Mouse (Mus musculus): ENCODE measurements at regions not wholly inside any gene's neighbourhood (a gene's known extent, or its start where the extent isn't known, plus 50 kb on each side); places are given as distances from the start of the nearest gene placed in this dataset.

DNA sequence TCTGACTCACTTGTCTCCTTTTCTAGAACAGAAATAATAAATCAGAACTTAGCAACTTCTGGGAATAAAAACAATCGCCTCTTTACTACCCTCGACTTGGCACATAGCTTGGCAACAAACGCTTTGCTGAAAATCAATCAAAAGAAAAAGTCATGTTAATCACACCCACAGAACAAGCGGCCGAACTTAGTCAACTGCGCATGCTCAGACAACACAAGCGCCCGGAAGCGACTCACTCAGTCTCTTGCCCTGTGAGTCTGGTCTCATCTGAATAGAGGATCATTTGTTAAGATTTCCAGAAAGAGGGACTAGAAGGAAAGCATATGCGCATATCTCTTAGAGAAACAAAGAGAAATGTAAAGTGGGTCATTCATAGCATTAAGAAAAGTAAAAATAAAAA lies 375.8 kb downstream of the Gpd2 start:
- peak; percentile 61 for DNase-seq (ENCODE audit: low spot score)

DNA sequence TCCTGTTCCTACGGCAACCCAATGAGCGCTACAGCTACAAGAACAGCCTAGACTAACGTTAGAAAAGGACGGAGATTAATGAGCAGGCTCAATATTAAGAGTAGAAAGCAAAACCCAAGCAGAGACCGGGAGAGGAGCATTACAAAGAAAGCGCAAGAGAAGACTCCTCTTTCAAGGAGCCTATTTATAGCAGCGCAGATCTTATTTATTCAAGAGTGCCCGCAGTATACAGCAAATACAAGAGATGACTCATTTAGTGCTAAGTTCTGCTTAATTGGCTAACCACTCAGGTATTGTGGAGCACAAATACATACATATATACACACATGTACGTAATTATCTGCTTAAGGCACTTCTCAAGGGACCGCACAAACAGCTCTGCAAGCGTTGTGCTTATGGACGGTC lies 377.2 kb downstream of the Gpd2 start:
- peak; percentile 22 for DNase-seq (ENCODE audit: low spot score)

DNA sequence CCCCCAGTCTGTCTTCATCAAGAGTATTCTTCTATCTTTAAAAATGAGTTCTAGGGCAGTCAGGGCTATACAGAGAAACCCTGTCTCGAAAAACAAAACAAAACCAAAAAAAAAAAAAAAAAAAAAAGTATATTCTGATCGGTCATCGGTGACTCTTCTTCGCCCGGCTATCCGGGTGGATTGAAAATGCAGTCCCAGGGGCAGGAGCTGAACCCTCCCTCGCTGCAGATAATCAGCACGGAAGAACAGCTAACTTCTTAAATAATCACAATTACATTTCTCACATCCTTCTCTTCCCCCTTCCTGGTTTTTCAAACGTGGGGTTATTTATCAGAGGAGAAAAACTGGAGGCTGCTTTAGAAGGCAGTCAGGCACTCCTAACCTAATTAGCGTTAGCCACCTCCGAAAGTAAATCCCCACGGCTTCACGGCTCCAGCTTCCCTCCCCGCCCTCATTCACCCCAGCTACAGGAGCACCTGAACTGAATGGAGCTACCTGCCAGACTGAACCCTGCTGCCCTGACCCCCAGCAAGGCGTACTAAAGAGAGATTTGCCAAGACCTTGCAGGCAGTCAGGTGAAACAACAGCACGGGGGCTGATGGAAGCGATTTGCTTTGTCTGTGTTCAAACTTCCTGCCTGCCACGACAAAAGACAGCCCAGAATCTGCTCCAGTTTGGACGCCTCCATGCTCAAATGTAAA lies 379.2 kb downstream of the Gpd2 start:
- DNase-seq (ENCODE audit: low spot score), result peak; percentile 59

DNA sequence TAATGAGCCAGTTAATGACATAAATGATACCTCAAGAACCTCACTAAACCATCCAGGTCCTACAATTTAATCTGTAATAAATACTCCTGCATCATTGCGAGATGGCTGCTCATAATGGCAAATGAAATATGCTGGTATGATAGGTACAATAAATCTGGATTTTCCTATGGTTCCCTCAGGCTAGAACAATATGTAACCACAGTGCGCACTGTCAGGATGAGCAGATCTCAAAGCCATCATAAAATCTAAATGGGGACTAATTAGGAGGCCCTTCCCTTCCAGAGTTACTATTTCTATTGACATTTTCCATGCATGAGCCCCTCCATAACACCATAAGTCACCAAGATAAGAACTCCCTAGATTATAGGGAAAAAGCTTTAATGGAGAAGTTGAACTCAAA lies 379.8 kb downstream of the Gpd2 start:
- no peak for DNase-seq (ENCODE audit: low spot score)

DNA sequence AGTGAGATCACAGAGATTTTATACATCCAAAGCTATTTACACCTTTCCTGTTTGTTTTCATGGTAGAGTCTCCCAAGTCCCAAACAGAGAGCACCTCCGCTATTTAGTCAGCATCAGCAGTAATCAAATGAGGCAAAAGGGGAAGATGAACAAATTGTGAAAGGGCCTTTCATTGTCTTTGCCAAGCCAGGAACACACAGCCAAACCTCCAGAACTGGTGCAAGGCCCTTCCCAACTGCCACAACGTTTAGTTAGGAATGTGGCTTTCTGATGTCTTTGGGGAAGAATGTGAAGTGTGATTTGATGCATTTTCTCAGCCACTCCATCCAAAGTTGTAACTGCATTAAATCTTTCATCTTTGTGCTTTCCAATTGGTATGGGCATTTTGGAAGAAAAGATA lies 353.6 kb upstream of the Galnt5 start:
- no peak for DNase-seq (ENCODE audit: low spot score)

DNA sequence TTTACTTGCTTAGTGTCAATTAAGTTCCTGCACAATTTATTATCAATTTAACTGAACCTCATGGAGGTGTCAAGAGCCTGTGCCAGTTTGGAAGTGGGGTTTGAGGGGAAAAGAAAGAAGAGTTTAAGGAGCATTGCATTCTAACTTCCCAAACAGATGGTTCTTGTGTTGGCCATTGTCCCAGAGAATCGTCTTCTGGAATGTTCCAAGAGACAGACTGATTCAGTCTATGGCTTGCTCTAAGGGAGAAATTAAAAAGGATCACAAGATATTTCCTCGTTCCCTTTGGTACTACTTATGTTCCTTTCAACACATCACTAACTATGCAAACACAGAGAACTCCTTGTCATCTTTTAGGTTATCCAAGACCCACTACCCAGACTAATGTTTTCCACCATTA lies 353.1 kb upstream of the Galnt5 start:
- DNase-seq (ENCODE audit: low spot score), result no peak

DNA sequence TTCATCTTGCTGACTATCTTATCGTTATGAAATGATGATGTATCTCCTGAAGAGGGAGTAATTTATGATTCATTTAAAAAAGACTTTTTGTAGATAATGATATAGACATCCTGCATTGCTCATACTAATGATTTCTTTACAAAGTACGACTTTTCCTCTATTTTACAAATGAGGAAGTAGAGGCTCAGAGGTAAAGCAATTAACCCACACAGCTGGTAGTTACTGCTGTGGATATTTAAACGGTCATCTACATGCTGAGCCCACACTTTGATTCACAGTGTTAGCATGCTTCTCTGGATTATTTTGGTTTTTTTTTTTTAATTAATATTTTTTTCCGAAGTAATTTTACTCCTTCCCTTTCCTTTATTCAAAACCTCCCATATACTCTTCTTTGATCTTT lies 348.7 kb upstream of the Galnt5 start:
- DNase-seq (ENCODE audit: low spot score), result no peak

DNA sequence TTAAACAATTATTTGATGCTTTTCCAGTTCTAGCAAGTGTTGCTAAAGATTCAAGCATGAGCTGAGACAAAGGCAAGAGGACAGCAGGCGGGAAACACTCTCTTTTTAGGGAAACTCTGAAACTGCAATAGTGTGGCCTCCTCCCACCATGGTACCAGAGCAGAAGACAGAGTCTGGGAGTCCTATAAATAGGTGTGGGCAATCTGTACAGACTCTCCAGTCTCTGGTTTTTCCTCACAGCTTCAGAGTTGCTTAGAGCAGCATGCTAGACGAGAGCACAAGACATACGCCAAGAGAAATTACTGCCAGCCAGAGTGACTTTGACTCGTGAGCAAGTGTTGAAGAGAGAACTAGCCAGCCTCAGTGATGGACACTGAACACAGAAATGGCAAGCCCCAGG lies 340.3 kb upstream of the Galnt5 start:
- no peak for DNase-seq (ENCODE audit: low spot score)

DNA sequence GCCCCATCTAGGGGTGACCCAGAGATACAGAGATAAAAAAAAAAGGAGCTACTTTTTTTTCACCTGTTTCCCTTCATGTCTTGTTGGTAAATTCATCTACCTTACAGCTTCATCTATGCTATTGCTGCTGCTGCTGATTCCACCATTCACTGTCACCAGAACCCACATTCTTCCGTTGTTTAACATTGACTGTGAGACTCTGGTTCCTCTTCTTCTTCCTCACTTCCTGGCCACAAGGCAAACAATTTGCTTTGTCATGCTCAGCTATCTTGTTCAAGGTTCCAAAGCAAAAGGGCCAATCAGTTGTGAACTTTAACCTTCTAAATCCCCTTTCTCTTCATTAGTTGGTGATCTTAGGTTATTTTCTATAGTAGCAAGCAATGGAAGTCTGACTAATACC lies 335.8 kb upstream of the Galnt5 start:
- DNase-seq (ENCODE audit: low spot score), result no peak

DNA sequence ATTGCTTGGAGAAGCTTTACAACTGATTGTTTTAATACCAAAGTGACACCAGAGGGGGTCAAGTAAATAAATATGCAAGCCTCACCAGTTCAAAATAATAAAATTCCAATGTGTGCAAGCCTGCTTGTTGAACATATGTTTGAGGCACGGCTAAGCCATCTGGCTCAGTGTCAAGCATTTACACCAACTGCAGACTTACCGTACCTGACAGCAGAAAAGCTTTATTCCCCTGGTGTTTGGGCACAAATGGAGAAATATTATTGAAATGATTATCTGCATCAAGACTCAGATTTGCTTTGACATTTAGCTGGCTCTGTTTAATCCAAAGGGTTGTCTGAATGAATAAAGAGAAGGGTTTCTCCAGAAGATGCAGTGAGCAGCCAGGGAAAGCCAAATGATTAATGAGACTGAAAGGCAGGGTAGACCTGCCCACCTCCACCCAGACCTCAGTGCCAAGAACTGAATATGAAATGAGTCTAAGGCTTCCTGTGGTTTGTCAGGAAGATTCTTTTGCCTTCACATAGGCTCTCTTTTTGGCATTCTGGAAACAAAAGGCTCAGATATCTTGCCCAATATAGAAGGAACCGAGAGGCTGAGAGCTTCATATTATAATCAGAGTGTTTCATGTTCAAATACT lies 325.6 kb upstream of the Galnt5 start:
- peak; percentile 3 for DNase-seq (ENCODE audit: low spot score)

DNA sequence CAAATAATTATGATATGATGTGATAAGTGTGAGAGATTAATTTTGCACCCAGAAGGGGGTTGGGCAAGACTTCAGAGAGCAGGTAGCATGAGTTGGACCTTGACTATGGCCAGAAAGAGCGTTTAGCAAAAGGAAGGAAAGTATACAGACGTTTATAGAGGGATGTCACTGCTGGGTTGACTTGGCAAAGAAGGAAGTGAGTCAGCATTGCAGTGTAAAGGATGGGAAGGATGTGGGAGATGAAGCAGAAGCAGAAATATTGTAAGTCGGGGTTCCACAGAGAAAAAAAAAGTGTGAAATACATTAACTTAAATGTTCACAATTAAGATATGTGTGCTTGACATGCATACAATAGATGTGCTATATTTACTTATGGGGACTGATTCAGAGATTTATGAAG lies 307.8 kb upstream of the Galnt5 start:
- no peak for DNase-seq (ENCODE audit: low spot score)

DNA sequence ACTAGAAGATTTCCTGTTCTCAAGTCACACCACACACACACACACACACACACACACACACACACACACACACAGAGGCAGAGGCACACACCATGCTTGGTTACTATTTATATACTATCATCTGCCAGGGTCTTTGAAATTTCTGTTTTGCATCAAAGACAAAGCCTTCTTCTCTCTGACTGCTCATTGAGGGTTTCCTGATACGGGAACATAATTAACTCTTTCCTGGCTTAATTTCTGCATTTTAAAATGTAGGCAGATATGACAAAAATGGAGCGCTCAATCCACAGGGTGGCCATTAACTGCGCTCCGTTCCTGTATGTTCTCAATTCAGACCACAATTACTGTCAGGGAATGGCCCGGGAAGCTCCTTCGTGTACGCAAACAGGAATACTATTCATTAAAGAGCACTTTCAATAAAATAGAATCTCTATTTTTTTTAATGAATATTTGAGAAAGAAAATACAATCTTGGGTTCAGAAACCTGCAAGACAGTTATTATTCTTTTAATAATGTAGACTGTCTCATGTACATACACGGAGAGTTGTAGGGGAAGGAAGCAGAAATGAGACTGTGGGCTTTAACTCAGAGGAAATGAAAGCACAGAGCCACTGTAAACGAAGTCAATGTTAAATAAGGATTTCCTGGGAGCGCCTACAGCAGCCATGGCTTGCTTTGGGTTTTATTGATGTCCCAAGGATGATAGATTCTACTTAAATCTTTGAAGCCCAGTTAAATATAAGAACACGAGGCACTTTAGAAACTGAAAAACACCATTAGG lies 300.5 kb upstream of the Galnt5 start:
- DNase-seq (ENCODE audit: low spot score), result peak; percentile 56

DNA sequence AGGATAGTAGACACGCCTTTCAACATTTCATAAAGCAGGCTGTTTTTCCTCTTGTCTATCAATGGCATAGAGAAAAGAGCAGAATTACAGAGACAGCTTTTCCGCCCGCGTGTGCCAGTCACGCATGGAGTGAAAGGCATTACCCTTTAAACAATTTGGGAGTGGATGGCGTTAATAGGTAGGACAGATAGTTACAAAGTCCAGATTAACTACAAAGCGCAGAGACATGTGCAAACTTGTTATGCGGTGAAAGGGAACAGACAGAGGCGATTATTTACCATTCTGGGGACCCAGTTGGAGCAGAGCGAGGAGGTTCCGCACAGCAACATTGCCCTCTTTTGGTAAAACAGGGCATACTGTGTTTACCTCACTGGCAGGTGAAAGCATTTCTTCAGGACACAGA lies 299.0 kb upstream of the Galnt5 start:
- DNase-seq (ENCODE audit: low spot score), result peak; percentile 84

DNA sequence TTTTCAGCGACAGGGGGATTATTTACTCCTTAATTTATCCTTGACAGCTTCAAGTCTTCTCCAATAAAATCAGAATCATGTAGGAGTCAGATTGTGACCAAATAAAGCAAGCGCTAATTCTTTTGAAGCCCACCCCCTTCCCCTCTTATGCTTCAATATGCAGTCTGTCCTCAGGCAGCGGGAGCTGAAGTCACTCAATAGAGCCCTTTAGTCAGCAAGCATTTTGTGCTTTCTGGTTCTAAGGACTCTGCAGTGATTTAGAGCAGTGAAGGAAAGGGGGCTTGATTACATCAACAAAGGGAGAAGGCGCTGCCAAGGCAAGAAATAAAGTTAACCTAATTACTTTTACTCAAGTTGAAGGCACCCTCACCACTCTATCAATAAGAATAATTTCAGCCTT lies 298.5 kb upstream of the Galnt5 start:
- no peak for DNase-seq (ENCODE audit: low spot score)

DNA sequence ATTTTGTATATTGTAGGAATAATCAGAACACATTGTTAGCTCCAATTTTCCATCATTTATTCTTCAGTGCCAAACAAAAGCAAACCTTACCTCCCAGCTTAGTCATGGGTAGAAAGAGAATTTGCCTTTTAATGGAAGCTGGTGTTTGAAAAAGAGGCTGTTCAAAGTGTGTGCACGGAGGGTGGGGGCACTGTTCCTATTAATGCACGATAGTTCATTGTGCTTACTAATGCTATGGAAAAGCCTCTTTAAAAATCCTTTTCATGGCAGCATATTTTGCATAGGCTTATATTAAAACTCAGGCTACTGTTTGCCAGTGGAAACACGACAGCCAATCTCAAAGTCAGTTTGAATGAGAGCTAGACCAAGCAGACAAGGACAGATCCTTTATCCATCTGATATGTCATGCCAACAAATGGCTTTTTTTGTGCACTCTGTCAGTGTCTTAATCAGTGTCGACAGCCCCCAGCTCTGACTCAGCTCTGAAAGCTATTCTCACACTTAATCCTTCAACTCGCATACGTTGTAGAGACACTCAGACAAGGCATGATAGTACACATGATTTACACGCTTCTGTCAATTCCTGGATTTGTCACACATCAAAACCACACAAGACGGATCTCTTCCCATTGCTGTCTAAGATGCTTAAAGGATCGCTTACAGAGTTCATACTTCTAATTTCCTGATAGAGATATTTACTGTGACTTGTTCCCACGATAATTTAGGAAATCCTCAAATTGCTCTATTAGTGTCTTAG lies 280.8 kb upstream of the Galnt5 start:
- DNase-seq (ENCODE audit: low spot score), result peak; percentile 32

Data from retina, embryonic 14.5 days (tissue).